Mouse (Mus musculus): Measurements from ENCODE around the gene Gdpgp1.

Gene Gdpgp1

DNA sequence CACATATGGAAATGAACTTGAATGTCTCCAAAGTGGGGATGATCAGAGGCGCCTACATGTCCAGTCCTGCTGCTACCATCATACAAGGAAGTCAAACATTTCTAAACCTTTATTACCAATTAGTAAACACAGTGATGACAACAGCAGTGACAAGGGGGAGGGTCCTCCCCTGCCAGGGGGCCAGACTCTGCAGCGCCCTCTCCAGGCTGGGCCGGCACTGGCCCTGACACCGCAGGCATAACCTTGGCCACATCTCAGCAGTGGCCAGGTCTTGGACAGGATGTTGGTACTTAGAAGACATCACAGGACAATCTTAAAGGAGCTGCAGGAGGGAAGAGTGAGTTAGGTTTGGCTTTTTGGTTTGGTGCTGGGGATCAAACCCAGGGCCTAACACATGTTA, 5.6 kb upstream of the Gdpgp1 start:
- H3K4me1 ChIP-seq (replicated peaks; ENCODE audit: low read depth, low read length): peaks cover 94% of the 10 kb centered on the region
- no peak overlapping the region for H3K4me3 ChIP-seq (replicated peaks; ENCODE audit: low read length)
- H3K9me3 ChIP-seq (ENCODE audit: low read length): no peaks in the 10 kb centered on the region
- H3K27me3 ChIP-seq (ENCODE audit: insufficient read depth, low read length): no peaks in the 10 kb centered on the region
- TF ChIP-seq CTCF (conservative IDR thresholded peaks at IDR 0.05; ENCODE audit: low read length) (peak; percentile 32), NANOG (IDR thresholded peaks at IDR 0.05; ENCODE audit: borderline replicate concordance, low read length) (no peak), POU5F1 (IDR thresholded peaks at IDR 0.05; ENCODE audit: borderline replicate concordance, low read length) (no peak)
- H3K36me3 ChIP-seq (ENCODE audit: insufficient read depth, low read length): peaks cover 88% of the 10 kb centered on the region

DNA sequence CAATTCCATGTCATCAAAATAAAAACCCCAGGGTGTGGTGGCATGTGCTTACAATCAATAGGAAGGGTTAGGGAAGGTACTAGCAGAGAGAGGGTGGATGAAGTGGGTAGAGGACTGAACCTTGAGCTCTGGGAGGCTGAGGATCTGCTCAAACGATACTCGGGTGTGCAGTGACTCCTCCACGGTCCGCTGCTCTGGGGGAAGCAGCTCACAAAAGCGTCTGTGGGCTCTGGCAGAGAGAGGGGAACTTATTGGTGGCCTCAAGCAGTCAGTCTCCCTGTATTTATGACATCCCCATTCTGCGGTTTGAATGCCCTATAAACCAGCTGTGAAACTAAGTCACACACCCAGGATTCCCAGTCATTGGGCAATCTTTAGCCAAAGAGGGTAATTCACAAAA, 2.5 kb upstream of the Gdpgp1 start:
- Histone ChIP-seq H3K4me3 (replicated peaks; ENCODE audit: low read length) (no peak overlapping the region), H3K36me3 (ENCODE audit: insufficient read depth, low read length) (peaks cover 64% of the 10 kb centered on the region), H3K27me3 (ENCODE audit: insufficient read depth, low read length) (no peaks in the 10 kb centered on the region), H3K9me3 (ENCODE audit: low read length) (no peaks in the 10 kb centered on the region), H3K4me1 (replicated peaks; ENCODE audit: low read depth, low read length) (peaks cover 75% of the 10 kb centered on the region)
- TF ChIP-seq POU5F1 (IDR thresholded peaks at IDR 0.05; ENCODE audit: borderline replicate concordance, low read length) (no peak), NANOG (IDR thresholded peaks at IDR 0.05; ENCODE audit: borderline replicate concordance, low read length) (no peak), CTCF (conservative IDR thresholded peaks at IDR 0.05; ENCODE audit: low read length) (no peak)

DNA sequence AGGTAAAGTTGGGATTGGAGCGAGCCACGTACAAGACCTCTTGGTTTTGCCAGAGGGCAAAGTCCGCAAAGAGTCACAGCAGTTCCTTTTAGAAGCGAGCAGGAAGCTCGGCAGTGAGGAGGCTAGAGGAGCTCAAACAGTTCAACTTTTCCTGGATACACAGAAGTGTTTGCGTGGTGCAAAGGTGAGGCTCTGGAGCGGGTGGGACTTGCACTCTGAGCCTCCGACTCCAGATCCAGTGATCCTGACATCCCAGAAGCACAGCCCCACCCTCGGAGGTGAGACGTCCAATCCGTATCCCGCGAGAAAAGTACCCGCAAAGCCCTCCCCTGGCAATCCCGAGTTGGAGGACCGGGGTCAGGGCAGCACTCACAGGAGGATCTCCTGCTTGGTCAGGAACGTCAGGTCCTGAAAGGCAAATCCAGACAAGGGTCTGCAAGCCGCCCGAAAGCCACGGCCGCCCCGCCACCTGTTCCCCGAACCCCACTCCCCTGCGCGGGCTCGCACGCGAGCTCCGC, 635 bp upstream of the Gdpgp1 start:
- TF ChIP-seq NANOG (IDR thresholded peaks at IDR 0.05; ENCODE audit: borderline replicate concordance, low read length): no peak
- TF ChIP-seq POU5F1 (IDR thresholded peaks at IDR 0.05; ENCODE audit: borderline replicate concordance, low read length): no peak
- TF ChIP-seq CTCF (conservative IDR thresholded peaks at IDR 0.05; ENCODE audit: low read length): no peak
- peaks cover 59% of the 10 kb centered on the region for H3K4me1 ChIP-seq (replicated peaks; ENCODE audit: low read depth, low read length)
- peaks cover 61% of the 10 kb centered on the region for H3K36me3 ChIP-seq (ENCODE audit: insufficient read depth, low read length)
- H3K9me3 ChIP-seq (ENCODE audit: low read length): no peaks in the 10 kb centered on the region
- H3K4me3 ChIP-seq (replicated peaks; ENCODE audit: low read length): peak overlapping the region; percentile 91
- H3K27me3 ChIP-seq (ENCODE audit: insufficient read depth, low read length): no peaks in the 10 kb centered on the region

DNA sequence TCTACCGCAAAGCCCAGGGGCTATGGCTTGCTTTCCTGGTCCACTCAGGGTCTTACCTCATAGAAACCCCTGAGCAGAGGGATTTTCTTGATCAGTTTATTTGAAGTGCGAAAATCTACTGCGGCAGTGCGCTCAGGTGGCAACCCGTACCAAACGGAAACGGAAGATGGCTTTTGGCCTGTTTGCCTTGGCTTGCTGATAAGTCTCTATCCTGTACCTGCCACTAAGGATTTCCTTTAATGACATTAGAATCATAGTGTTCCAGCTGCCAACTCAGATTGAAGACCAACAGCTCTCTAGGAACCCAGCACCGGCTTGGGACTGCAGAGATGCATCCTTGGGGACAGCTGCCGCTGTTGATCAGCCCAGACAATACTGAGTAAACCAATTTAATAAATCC, 1.1 kb downstream of the Gdpgp1 start:
- Histone ChIP-seq H3K4me1 (replicated peaks; ENCODE audit: low read depth, low read length) (peaks cover 52% of the 10 kb centered on the region), H3K4me3 (replicated peaks; ENCODE audit: low read length) (peak overlapping the region; percentile 91), H3K36me3 (ENCODE audit: insufficient read depth, low read length) (peaks cover 51% of the 10 kb centered on the region), H3K9me3 (ENCODE audit: low read length) (no peaks in the 10 kb centered on the region), H3K27me3 (ENCODE audit: insufficient read depth, low read length) (no peaks in the 10 kb centered on the region)
- no peak for TF ChIP-seq NANOG (IDR thresholded peaks at IDR 0.05; ENCODE audit: borderline replicate concordance, low read length)
- no peak for TF ChIP-seq POU5F1 (IDR thresholded peaks at IDR 0.05; ENCODE audit: borderline replicate concordance, low read length)
- no peak for TF ChIP-seq CTCF (conservative IDR thresholded peaks at IDR 0.05; ENCODE audit: low read length)

DNA sequence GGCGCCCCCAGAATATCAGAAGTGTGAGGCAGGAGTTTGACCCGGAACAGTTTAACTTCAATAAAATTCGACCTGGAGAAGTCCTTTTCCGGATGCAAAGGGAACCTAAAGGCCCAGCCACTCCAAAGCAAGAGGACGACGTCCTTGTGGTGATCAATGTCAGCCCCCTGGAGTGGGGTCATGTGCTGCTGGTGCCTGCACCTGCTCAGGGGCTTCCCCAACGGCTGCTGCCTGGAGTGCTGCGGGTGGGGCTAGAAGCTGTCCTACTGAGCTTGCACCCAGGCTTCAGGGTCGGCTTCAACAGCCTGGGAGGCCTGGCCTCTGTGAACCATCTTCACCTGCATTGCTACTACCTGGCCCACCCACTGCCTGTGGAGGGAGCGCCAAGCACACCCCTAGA, 5.9 kb downstream of the Gdpgp1 start:
- Histone ChIP-seq H3K9me3 (ENCODE audit: low read length) (no peaks in the 10 kb centered on the region), H3K4me3 (replicated peaks; ENCODE audit: low read length) (peak overlapping the region; percentile 65), H3K27me3 (ENCODE audit: insufficient read depth, low read length) (no peaks in the 10 kb centered on the region), H3K36me3 (ENCODE audit: insufficient read depth, low read length) (peaks cover 59% of the 10 kb centered on the region), H3K4me1 (replicated peaks; ENCODE audit: low read depth, low read length) (peaks cover 47% of the 10 kb centered on the region)
- no peak for TF ChIP-seq POU5F1 (IDR thresholded peaks at IDR 0.05; ENCODE audit: borderline replicate concordance, low read length)
- TF ChIP-seq CTCF (conservative IDR thresholded peaks at IDR 0.05; ENCODE audit: low read length): no peak
- TF ChIP-seq NANOG (IDR thresholded peaks at IDR 0.05; ENCODE audit: borderline replicate concordance, low read length): no peak

DNA sequence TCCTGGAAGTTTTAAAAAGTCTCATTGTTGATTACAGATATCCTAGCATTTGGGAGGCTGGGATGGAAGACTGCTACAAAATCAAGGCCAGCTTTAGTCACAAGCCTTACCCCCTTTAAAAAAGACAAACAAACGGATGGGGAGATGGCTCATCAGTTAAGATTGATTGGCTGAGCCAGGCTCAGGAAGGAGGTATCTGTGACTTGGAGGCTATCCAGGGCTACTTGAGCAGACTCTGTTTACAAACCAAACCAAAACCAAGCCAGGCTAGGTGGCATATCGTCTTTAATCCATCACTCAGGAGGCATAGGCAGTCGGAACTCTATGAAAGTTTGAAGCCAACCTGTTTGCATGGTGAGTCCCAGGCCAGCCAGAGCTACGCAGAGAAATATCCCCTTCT, 9.0 kb downstream of the Gdpgp1 start:
- no peak for TF ChIP-seq CTCF (conservative IDR thresholded peaks at IDR 0.05; ENCODE audit: low read length)
- TF ChIP-seq NANOG (IDR thresholded peaks at IDR 0.05; ENCODE audit: borderline replicate concordance, low read length): no peak
- no peak for TF ChIP-seq POU5F1 (IDR thresholded peaks at IDR 0.05; ENCODE audit: borderline replicate concordance, low read length)
- H3K4me3 ChIP-seq (replicated peaks; ENCODE audit: low read length): no peak overlapping the region

DNA sequence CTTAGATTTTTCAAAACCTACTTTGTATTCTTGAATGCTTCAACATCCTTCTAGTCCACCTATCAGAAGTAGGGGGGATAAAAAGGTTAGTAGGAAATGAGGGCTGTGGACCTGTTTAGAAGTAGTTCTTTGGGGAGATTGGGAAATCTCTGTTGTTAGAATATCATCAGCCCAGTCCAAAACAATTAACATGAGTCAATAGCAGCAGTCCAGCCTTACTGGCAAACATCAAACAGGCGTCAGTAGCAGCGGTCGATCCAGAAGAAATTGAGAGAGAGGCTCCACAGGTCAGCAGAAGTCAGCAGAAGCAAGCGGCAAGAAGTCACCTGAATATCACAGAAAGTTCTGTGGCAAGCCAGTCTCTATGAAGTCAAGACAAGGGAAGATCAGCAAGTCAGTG, 12.2 kb downstream of the Gdpgp1 start:
- H3K36me3 ChIP-seq (ENCODE audit: insufficient read depth, low read length): peaks cover 19% of the 10 kb centered on the region
- H3K9me3 ChIP-seq (ENCODE audit: low read length): no peaks in the 10 kb centered on the region
- no peaks in the 10 kb centered on the region; the same call in 1 of the 2 replicates for H3K27me3 ChIP-seq (ENCODE audit: insufficient read depth, low read length)
- H3K4me1 ChIP-seq (replicated peaks; ENCODE audit: low read depth, low read length): peaks cover 42% of the 10 kb centered on the region
- TF ChIP-seq CTCF (conservative IDR thresholded peaks at IDR 0.05; ENCODE audit: low read length) (no peak), POU5F1 (IDR thresholded peaks at IDR 0.05; ENCODE audit: borderline replicate concordance, low read length) (no peak), NANOG (IDR thresholded peaks at IDR 0.05; ENCODE audit: borderline replicate concordance, low read length) (no peak)
- no peak overlapping the region for H3K4me3 ChIP-seq (replicated peaks; ENCODE audit: low read length)

More for the DNA sequence above, 9.0 kb downstream of the Gdpgp1 start:
- no peaks in the 10 kb centered on the region for H3K9me3 ChIP-seq (ENCODE audit: low read length)
- peaks cover 40% of the 10 kb centered on the region for H3K36me3 ChIP-seq (ENCODE audit: insufficient read depth, low read length)
- peaks cover 41% of the 10 kb centered on the region for H3K4me1 ChIP-seq (replicated peaks; ENCODE audit: low read depth, low read length)
- no peaks in the 10 kb centered on the region for H3K27me3 ChIP-seq (ENCODE audit: insufficient read depth, low read length)

DNA sequence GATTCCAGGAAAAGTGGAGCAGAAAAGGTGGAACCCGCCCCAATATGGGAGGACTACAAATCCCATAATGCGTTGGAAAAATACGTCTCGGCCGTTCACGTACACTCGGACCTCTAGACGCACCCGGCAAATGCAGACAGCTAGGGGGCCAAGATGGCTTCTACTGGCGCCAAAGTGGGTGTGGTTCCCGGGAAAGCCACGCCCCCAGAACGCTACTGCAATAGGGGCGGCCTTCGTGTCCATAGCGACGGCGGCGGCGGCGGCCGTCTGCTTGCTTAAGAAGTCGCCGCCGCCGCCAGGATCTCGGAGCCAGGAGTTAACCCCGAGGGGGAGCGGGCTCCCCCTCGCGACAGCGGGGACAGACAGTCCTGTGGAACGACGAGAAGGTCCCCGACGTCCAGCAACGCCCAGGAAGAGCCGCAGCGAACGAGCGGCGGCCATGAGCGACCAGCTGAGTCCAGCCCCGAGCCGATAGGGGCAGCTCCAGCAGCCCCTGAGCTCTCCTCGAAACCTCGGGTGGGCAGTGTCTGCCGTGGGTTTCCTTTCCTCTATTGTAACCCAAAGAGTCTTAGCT, 13.6 kb downstream of the Gdpgp1 start, which contains the start of gene Ttll13:
Gene Ttll13, plus strand, starts transcription at position 229 of the 574 bp plus-strand sequence.
- no peaks in the 10 kb centered on the region; the same call in 1 of the 2 replicates for H3K27me3 ChIP-seq (ENCODE audit: insufficient read depth, low read length)
- H3K36me3 ChIP-seq (ENCODE audit: insufficient read depth, low read length): peaks cover 5% of the 10 kb centered on the region
- TF ChIP-seq CTCF (conservative IDR thresholded peaks at IDR 0.05; ENCODE audit: low read length) (no peak), NANOG (IDR thresholded peaks at IDR 0.05; ENCODE audit: borderline replicate concordance, low read length) (no peak), POU5F1 (IDR thresholded peaks at IDR 0.05; ENCODE audit: borderline replicate concordance, low read length) (no peak)
- peak within 1 kb of the TSS; percentile 84 for H3K4me3 ChIP-seq (replicated peaks; ENCODE audit: low read length)
- H3K4me1 ChIP-seq (replicated peaks; ENCODE audit: low read depth, low read length): peaks cover 48% of the 10 kb centered on the region
- H3K9me3 ChIP-seq (ENCODE audit: low read length): no peaks in the 10 kb centered on the region

Measured in E14TG2a.4 (cell line).